Mouse (Mus musculus): Measurements from ENCODE around the gene Gjb5.

DNA sequence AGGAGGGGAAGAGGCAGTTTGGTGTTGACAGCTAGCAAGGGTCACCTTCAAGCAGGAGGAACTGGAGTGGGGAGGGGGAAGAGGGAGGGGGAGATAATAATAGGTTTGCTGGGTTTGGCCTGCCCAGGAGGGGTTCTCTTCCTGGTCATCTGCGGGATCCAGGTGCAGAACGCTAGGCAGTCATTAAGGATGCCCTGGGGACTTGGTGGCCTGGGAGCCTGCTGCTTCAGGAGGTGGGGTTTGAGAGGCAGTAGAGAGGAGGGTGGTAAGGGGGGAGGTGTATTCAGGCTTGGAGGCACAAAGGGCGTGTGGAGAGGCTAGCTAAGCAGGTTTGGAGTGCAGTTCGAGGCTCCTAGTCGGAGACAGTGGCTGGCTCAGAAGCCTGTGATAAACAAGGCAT is 7.5 kb upstream of the Gjb5 start:
- no peak for TF ChIP-seq HCFC1 (IDR thresholded peaks at IDR 0.05; ENCODE audit: borderline replicate concordance, insufficient read depth, low read length)
- TF ChIP-seq ZNF384 (IDR thresholded peaks at IDR 0.05; ENCODE audit: low read depth, low read length): no peak
- TF ChIP-seq CHD2 (IDR thresholded peaks at IDR 0.05; ENCODE audit: low read depth, low read length): no peak

Measured in ES-E14 (cell line).